Mouse (Mus musculus): Measurements from ENCODE around the gene Faap100.
"Not testable (repeated sequence)": the region's sequence is repeated elsewhere in the genome, so short reads cannot be mapped to it uniquely, and the experiment has no call there.

Gene Faap100

GRCm38 (mm10) chr11:120376302-120377160 is 2.0 kb downstream of the Faap100 start:
- DNase-seq = no peak

GRCm38 (mm10) chr11:120375324-120375723 is 3.2 kb downstream of the Faap100 start:
- no peak for DNase-seq

DNA sequence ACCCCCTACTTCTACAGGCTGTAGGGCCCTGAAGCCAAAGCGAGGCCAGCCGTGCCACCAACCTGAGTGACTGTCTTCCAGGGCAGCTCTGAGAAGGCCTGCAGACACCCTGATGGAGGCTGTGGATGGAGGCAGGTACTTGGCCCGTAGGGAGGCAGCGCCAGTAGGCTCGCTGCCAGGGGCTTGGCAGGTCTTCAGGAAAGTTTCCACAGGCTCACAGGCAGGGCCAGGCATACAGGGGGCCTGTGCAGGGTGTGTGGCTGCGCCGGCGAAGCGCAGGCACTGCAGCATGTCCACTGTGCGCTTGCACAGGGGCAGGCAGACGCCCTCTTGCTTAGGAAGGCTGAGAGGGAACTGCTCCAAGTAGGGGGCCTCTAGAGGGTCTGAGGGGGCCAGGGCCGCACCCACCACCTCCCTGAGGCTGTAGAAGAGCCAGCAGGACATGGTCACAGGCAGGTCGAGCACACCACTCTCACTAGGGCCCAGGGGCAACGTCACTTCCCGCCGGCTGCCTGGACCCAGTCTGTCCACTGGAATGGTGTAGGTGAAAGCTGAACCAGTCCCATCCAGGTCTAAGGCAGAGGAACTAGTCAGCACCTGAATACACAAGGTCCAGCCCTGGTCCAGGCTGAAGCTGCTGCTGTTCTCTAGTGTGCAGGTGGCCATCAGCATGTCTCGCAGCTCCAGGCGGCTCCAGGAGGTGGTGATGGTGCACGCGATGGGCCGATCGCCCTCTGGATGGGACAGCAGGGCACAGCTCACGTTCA is 4.6 kb downstream of the Faap100 start:
- no peak for DNase-seq

DNA sequence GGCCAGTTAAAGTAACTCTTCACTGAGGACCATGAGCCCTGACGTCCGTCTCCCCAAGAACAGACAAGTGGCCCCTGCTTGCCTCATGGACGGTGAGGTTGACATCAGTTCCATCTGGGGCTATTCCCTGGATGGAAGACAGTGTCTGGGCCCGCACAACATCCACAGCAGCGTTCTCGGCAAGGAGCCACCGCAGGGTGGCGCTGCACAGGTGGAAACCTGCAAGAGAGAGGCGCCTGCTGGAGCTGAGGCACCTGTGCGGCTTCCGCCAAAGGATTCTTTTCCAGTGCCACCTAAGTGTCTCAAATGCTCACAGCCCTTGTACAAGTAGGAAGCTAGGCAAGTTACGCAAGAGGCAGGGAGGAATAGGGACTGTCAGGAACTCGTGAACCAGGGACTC is 5.5 kb downstream of the Faap100 start:
- no peak for DNase-seq

GRCm38 (mm10) chr11:120369656-120370055 is 8.9 kb downstream of the Faap100 start:
- DNase-seq = peak in 1 of 2 experiments; percentile 37

DNA sequence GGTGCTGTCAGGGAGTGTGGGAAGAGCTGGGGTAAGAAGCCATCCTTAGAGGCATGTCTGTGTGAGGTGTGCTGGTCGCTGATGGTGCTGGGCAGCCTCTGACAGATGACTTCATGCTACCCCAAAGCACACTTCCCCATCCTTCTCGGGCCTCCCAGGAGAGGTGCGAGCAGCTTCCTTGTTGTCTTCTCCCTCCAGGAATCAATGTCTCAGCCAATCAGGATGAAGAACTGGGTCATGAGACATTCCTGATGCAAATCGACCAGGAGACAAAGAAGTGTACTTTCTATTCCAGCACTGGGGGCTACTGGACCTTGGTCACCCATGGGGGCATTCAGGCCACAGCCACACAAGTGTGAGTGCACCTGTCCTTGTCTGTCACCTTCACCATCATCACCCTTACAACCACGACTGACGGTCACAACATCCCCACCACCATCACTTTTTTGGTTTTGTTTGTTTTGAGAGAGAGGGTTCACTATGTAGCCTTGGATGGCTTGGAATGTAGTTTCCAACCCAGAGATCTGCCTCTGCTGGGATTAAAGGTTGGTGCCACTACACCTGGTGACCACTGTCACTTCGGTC is 12.0 kb downstream of the Faap100 start:
- DNase-seq = no peak

DNA sequence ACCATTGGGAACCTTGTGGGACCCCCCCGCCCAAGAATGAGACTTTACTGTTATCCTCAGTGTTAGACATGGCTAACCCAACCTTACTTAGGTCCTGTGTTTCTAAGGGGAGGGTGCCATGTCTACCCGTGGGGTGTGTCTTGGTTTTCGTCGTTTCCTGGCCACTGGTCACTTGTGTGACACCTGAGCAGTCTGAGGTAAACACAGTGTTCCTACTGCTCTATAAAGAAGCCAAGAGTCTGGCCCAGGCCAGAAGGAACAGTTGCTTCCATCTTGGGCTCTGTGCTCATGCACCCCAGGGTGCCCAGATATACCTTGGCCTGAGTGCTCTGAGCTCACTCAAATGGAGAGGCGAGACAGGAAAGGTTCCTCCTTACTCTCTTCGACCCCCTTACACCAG is 15.7 kb downstream of the Faap100 start:
- DNase-seq = no peak

DNA sequence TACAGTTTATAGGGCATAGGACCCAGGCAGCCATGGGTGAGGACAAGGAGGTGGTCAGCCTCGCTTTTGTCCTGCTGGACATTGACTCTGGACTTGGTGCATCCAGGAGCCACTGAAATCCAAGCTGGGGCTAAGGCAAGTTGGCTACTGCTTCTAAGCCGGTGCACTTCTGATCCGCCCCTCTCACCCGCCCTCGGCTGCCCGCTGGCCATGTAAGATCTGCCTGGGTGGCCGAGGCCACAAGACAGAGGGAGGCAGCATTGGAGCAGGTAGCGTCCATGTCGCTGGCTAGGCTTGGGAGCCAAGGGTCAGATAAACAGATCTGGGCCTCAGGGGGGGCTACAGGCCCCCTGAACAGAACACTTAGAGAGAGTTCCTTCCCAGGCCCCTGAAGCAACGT is 17.3 kb downstream of the Faap100 start, which contains the start of gene Fscn2:
TSS of gene Fscn2 (plus strand) at position 240 of the 400 bp plus-strand sequence.
- no peak for DNase-seq

DNA sequence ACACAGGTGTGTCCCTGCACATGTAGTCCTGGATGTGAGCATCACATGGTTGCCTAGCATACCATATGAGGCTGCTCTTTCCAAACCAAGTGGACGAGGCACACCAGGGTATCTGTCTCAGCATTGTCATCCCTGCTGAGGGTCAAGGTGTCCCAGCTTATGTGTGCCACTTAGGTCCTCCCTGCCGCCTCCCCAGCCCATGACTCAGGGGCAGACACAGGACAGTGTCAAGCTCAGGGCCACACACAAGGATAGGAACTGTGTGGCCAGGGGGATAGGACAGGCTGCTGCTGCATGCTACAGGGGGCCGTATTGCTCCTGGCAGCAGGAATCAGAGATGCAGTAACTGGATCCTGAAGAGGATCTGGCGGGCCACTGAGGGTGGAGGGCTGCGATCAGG is 17.8 kb downstream of the Faap100 start:
- DNase-seq = no peak

- peak in 1 of 2 experiments; percentile 45 for DNase-seq
These were observed 18.5 kb downstream of the Faap100 start for GRCm38 (mm10) chr11:120360062-120360461.

DNA sequence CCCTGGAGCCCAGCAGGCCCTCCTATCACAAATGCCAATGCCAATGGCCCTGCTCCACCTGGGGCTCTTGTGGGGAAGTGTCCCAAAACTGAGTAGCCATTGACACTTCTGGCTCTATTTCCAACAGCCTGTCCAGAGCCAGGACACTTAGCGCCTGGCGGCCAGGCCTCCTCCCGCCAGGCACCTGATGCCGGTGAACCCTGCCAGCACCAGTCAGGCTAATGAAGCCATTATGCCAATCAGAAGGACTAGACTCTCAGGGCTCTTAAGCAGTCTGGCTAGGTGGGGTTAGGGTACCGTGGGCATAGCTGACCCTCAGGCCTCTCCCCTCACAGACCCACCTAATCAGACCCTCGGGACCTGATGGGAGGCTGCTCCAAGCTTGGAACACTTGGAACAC is 19.2 kb downstream of the Faap100 start:
- peak; percentile 49 to 53 for DNase-seq

DNA sequence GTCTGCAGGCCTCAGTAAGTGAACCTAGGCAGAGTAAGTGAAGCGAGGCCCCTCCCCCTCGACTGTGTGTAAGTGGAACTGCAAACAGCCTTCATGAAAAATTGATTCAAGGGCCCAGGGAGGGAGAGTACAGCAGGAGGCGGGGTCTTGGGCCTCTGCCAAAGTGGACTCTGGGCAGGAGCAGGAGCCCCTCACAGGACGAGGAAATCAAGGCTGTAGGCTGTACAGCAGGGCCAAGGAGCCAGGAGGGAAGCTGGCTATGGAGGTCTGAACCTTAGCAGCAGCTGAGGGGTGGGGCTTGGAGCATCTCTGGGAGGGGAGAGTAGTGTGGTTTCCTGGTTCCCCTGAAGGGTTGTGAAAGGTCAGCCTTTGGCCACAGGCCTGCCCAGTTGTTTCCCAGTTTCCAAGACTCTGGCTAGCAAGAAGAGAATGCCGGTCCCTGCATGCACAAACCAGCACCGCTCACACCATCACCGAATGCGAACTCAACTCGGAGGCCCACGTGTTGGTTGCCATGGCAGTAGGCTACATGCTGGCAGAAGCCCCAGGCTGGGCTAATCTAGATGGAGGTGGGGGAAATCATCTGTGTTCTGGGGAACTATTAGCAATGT is 20.7 kb downstream of the Faap100 start:
- DNase-seq = peak in 1 of 2 experiments; percentile 18

DNA sequence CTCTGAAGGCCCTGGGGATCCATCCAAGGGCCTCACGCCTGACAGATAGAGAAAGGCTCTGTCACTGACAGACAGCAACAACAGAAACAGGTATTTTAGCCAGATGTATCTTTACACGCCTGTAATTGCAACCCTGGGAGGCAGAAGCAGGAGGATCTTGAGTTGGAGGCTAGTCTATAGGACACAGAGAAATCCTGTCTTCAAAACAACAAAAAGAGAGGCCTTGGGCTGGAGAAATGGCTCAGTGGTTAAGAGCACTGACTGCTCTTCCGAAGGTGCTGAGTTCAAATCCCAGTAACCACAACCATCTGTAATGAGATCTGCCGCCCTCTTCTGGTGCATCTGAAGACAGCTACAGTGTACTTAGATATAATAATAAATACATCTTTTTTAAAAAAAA is 21.7 kb downstream of the Faap100 start:
- peak in 1 of 2 experiments; percentile 1 for DNase-seq

GRCm38 (mm10) chr11:120356319-120356840 is 22.2 kb downstream of the Faap100 start:
- DNase-seq = peak in 1 of 2 experiments; percentile 1

DNA sequence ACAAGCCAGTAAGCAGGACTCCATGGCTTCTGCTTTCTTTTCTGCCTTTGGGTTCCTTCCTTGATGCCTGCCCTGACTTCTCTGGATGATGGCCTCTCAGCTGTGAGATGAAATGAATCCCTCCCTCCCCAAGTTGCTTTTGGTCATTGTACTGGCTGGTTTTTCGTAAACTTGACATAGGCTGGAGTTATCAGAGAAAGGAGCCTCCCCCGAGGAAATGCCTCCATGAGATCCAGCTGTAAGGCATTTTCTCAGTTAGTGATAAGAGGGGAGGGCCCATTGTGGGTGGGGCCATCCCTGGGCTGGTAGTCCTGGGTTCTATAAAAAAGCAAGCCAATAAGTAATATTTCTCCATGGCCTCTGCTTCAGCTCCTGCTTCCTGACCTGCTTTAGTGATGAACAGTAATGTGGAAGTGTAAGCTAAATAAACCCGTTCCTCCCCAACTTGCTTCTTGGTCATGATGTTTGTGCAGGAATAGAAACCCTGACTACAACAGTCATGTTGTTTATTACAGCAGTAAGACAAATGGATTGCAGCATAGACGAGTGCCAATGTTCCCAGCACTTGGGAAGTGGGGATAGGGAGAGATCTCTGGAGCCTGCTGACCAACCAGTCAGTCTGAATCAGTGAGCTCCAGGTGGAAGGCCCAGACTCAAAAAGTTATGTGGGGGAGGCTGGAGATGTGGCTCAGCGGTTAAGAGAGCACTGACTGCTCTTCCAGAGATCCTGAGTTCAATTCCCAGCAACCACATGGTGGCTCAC is 23.1 kb downstream of the Faap100 start:
- peak in 1 of 2 experiments; percentile 0 for DNase-seq

- DNase-seq = peak in 1 of 2 experiments; percentile 1
These were observed 24.0 kb downstream of the Faap100 start for GRCm38 (mm10) chr11:120354304-120355276.

GRCm38 (mm10) chr11:120353500-120354303 is 24.9 kb downstream of the Faap100 start:
- DNase-seq = peak; percentile 57 to 72

- no peak for DNase-seq
These were observed 25.8 kb downstream of the Faap100 start for GRCm38 (mm10) chr11:120352571-120353290.

DNA sequence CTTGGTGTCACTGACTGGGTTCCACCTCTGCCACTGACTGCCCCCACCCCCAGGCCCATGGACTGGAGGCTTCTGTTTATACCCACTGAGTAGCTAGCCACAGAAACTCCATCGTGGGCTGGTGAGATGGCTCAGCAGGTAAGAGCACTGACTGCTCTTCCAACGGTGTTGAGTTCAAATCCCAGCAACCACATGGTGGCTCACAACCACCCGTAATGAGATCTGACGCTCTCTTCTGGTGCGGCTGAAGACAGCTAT is 26.5 kb downstream of the Faap100 start:
- DNase-seq = not testable (repeated sequence)

All from cerebellum, postnatal 36 days (tissue).